Mouse (Mus musculus) ovary, adult 10 weeks (tissue): Measurements from ENCODE around the gene Yy1. TPM values are rescaled to one million over a fixed set of nuclear protein-coding genes. Genes with fewer than 3 reads are reported as not detected.

Experiments used
- polyA plus RNA-seq: library from polyadenylated mRNA; stranded (reverse); fragments of 350-450 nt; fragmentation: Illumina TruSeq; extraction: RNeasy Lipid Tissue Mini Kit (QIAGEN cat#74804); gene quantifications from one replicate; pipeline ENCODE4 v1.2.3, GENCODE M21; 2014

Yy1 gene
- 120 TPM for polyA plus RNA-seq

DNA sequence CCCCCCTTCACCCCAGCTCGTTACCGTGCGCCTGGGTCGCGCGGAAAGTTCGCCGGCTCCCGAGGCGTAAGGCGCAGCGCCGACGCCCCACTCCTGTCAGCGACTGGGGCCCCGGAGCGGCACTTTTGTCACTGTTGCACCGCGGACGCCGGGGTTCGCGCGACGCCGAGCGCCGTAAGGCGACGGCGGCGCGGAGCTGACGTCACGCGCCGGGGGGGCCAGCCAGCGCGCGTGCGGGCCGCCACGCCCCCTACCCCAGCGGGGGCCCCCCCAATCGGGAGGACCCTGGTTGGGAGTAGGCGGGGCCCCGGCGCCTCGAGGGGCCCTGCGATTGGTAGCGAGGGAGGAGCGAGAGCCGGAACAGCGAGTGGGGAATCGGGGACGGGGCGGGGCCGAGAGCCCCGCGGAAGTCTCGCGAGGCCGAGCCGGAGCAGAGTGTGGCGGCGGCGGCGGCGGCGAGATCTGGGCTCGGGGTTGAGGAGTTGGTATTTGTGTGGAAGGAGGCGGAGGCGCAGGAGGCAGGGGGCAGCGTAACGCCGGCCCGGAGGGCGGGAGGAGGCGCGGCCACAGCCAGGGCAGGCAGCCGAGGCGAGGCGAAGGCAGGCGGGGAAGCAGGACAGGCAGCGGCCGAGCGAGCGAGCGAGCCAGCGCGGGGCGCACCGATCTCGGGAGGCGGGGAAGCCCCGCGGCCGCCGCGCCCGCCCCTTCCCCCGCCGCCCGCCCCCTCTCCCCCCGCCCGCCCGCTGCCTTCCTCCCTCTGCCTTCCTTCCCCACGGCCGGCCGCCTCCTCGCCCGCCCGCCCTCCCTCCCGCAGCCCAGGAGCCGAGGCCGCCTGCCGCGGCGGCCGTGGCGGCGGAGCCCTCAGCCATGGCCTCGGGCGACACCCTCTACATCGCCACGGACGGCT lies at the start of gene Yy1:
Gene Yy1 (plus strand): TSS at position 428 of the 907 bp plus-strand sequence.

DNA sequence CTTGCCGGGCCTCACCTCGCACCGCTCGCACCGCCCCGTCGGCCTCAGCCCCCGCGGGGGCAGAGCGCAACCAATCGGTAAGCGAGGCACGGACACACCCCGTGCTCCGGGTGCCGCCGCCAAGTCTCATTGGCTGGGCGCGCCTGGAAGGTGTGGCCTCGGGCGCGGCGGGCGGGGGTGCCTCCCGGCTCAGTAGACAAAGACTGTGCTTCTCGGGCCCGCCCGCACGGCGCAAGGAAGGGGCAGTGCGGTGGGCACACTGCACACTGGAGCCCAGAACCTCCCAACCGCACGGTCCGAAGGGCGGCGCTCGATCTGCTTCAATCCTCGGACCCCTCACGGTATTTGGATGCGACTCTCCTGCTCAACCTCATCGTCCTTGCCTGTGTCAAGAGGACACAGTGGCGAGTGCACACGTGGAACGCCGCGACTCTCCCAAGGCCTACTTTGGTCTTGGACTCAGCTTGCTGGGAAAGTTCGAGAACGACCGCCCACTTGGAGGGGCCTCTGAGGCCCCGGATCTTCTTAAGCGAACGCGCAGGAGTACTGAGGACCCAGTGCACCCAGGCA lies 43.2 kb downstream of the Yy1 start, which contains the start of the genes Slc25a29 and Slc25a47:
Gene Slc25a29 (minus strand): TSS at position 44 of the 570 bp plus-strand sequence.
Gene Slc25a47 (plus strand): TSS at position 207 of the 570 bp plus-strand sequence.

Other genes starting within 250 kb of the Yy1 start
- gene Evl, start 238.3 kb upstream of the Yy1 start, polyA plus RNA-seq = 135 TPM
- 0.37 TPM for gene Degs2, start 90.7 kb upstream of the Yy1 start, polyA plus RNA-seq
- not detected for gene Slc25a29, start 42.9 kb downstream of the Yy1 start, polyA plus RNA-seq
- gene Slc25a47, start 43.1 kb downstream of the Yy1 start, polyA plus RNA-seq = not detected
- 0.29 TPM for gene Wdr25, start 100.7 kb downstream of the Yy1 start, polyA plus RNA-seq
- gene Wars, start 101.2 kb downstream of the Yy1 start, polyA plus RNA-seq = 10.0 TPM